Mouse (Mus musculus): Measurements from ENCODE around the gene Maml3.

GRCm38 (mm10) chr3:51934531-51935485 is 170.1 kb downstream of the Maml3 start:
- no peak for TF ChIP-seq USF1 (IDR thresholded peaks at IDR 0.05; ENCODE audit: low read depth)
- TF ChIP-seq CTCF (IDR thresholded peaks at IDR 0.05; ENCODE audit: control insufficient read depth, insufficient read depth, insufficient read length), result no peak
- no peak for TF ChIP-seq MAX (IDR thresholded peaks at IDR 0.05)
- TF ChIP-seq MYOD1 (IDR thresholded peaks at IDR 0.05; ENCODE audit: control insufficient read depth, insufficient read length, low read depth), result no peak
- no peak for TF ChIP-seq MYOG (IDR thresholded peaks at IDR 0.05; ENCODE audit: control insufficient read depth, extremely low read depth, insufficient read length)
- no peak for TF ChIP-seq CEBPB (IDR thresholded peaks at IDR 0.05; ENCODE audit: low read depth)

Measured in C2C12 (cell line).